Mouse (Mus musculus) adrenal gland, postnatal 14 days (tissue): ENCODE data around the gene Rasa4. TPM values are rescaled to one million over a fixed set of nuclear protein-coding genes. Genes with fewer than 3 reads are reported as not detected.
"Not testable (repeated sequence)": the region's sequence is repeated elsewhere in the genome, so short reads cannot be mapped to it uniquely, and the experiment has no call there.

Experiments used
- DNase-seq: peaks from one replicate; pipeline ENCODE4 v3.0.0; 2021; ENCODE audit warnings: mixed read lengths
- total RNA-seq: library from RNA; stranded (reverse); gene quantifications from 2 replicates; pipeline ENCODE4 v1.2.3, GENCODE M21; 2021

Gene Rasa4
- total RNA-seq, 1 experiment from 2014 or later: 9.1 TPM

DNA sequence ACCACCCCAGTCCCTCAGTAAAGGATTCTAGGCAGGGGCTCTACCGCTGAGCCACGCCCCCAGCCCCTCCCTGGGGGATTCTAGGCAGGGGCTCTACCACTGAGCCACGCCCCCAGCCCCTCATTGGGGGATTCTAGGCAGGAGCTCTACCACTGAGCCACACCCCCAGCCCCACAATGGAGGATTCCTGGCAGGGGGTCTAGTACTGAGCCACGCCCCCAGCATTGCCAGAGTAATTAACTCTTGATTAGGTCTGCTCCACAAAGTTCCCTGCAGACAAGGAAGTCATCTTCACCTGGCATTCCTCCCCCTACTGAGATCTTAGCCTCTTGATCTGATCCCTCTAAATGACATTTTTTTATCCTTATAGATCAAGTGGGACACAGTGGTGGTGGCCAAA is 29.8 kb downstream of the Rasa4 start:
- not testable (repeated sequence) for DNase-seq

DNA sequence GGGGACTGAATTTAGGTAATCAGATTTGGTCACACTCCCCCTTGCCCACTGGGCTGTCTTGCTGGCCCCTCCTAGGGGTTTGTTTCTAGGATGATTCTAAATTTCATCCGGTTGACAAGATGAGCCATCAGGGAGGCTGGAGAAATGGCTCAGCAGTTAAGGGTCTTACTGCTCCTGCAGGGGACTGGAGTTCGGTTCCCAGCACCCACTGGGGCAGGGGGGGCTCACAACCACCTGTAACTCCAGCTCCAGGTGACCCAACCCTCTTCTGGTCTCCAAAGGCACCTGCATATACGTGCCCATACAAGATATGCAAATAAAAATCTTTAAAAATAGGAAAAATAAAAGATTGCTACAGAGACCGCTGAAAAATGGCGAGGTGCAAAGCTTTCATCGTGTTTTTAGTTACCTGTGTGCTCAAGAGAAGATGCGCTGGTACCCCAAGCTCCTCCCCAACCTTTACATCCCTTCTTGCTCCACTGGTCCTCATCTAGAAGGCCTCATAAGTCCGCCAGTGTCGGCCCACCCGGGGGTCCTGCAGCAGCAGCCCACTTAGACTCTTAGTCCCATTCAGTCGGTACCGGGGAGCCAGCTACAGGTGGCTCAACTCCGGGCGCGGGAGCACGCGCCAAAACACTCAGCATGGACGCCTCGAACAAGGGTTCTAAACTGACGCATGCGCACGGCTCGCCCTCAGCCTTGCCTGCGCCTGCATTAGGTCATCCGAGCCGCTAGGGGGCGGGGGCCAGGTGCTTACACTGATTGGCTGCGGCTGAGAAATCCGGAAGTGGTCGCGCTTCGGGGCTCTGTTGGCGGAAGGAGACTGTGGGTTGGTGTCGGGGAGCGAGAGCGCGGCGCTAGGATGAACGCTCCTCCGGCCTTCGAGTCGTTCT is 32.4 kb downstream of the Rasa4 start, which contains the start of gene Polr2j:
Gene Polr2j, plus strand, starts transcription at position 741 of the 893 bp plus-strand sequence.
- DNase-seq: peak; percentile 99

GRCm38 (mm10) chr5:136116784-136117112 is 33.0 kb downstream of the Rasa4 start:
- DNase-seq: no peak

DNA sequence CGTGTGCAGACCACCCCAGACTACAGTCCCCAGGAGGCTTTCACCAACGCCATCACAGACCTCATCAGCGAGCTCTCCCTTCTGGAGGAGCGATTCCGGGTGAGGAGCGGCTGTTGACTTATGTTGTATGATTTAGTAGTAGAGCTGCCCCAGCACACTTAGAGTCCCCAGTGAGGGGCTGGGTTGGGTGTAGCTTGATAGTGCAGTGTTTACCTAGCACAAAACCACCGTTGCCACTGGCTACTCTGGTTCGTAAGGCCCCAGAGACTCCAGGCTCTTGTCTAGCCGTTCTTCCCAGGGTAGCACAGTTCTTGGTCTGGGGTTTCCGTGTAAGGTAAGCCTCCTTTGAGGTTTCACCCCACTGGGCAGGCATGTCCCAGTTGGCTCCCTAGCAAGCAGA is 38.4 kb downstream of the Rasa4 start:
- no peak for DNase-seq

DNA sequence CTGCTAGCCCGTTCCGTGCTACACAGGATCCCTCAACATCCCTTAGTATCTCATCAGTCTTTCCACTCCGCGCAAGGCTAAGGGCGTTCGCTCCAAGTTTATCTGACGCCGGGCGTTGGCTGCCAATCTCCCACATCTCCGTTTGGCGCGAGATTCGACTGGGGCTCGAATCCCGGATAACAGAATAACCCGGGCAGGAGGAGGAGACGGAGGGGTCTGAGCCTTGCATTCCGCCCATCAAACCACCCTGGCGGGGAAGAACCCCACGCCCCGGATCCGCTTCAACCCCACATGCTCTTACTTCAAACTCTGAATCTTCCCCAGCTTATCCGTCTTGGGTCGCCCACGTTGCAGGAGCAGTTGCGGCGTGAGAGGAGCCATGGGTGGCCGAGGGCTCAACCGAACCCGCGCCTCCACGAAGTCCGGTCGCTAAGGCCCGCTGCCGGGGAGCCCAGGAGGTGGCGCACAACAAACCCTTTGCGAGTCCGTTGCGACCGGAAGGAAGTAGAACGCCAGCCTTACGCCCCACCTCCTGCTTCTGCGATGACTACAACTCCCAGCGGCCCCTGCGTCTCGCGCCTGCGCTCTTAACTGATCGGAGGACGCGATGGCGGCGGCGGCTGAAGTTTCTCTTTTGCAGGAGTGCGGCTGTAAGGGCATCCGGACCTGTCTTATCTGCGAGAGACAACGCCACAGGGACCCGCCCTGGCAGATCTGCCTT is 52.0 kb downstream of the Rasa4 start, which contains the start of the genes Lrwd1 and Alkbh4:
Gene Lrwd1, minus strand, starts transcription at position 504 of the 721 bp plus-strand sequence.
Gene Alkbh4, plus strand, starts transcription at position 576 of the 721 bp plus-strand sequence.
- peak; percentile 97 for DNase-seq

DNA sequence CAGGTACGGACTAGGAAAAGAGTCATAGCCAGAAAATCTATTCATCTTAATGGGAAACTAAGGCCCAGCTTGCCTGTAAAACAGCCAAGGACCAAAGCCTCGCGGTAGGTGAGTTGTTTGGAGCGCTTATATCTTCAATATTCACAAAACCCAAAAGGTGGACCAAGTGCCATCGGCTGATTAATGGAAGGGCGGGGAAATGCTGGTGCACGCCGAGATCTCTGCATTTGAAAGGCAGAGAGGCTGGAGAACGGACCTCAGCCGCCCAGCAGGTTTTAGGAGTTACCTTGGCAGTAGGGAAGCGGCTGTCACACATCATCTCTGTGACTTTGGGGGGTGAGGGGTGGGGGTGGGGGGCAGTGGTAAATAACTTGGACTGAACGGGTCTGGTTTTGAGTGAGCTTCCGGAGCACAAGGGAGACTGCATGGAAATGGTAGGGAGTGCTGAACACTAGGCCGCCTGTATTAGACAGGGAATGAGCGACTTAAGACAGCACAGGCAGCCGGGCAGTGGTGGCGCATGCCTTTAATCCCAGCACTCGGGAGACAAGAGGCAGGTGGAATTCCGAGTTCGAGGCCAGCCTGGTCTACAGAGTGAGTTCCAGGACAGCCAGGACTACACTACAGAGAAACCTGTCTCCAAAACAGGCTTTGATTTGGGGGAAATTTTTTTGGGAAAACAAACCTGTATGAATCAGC is 52.7 kb downstream of the Rasa4 start:
- peak; percentile 31 for DNase-seq

DNA sequence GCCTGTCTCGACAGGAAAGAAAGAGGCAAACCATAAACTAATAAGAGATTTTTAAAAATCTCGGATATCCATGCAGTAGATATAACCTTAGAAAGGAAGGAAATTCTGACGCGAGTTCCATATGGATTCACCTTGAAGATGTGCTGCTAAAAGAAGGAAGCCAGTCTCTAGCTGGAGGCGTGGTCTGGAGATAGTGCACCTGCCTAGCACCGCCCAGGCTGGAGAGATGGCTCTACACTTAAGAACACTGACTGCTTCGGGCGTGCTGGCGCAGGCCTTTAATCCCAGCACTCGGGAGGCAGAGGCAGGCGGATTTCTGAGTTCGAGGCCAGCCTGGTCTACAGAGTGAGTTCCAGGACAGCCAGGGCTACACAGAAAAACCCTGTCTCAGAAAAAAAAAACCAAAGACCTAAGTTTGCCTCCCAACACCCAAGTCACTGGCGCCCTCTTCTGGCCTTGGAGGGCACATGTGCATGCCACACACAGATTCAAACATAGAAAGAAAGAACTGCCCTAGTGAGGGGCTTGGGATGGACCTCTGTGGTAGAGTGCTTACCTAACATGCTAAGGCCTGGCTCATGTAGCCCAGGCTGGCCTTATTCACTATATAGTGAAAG is 54.0 kb downstream of the Rasa4 start:
- peak; percentile 75 for DNase-seq

DNA sequence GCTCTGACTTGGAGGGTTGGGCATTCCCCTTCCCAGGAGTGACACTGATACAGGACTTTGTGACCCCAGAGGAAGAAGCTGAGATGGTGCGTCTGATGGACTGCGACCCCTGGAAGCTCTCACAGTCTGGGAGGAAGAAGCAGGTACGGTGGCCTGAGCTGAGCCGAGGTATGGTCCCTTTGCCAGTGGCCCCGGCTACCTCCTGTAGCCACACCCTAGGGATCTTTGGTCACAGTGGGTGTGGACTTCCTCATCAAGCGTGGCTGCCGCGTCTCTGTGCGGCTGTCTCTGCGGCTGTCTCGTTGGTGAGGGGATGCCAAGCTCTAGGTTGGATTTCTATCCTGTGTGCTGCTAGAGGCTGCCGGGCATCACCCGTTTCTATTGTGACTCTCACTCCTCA is 55.7 kb downstream of the Rasa4 start:
- DNase-seq: no peak

DNA sequence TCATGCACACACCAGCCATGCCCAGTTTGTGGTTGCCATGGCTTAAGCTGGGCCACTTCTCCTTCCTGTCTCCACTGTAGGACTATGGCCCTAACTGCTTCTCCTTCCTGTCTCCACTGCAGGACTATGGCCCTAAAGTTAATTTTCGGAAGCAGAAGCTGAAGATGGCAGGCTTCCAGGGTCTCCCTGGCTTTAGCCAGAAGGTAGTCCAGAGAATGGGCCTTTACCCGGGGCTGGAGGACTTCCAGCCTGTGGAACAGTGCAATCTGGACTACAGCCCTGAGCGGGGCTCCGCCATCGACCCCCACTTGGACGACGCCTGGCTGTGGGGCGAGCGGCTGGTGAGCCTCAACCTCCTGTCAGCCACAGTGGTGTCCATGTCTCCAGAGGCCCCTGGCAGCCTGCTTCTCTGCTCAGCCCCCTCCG is 56.4 kb downstream of the Rasa4 start:
- DNase-seq: no peak

GRCm38 (mm10) chr5:136142746-136143145 is 59.0 kb downstream of the Rasa4 start:
- no peak for DNase-seq

- no peak for DNase-seq
Measured at GRCm38 (mm10) chr5:136143161-136143755, 59.5 kb downstream of the Rasa4 start.

GRCm38 (mm10) chr5:136144606-136145430 is 61.1 kb downstream of the Rasa4 start:
- no peak for DNase-seq

GRCm38 (mm10) chr5:136146936-136147335 is 63.2 kb downstream of the Rasa4 start:
- DNase-seq: no peak

DNA sequence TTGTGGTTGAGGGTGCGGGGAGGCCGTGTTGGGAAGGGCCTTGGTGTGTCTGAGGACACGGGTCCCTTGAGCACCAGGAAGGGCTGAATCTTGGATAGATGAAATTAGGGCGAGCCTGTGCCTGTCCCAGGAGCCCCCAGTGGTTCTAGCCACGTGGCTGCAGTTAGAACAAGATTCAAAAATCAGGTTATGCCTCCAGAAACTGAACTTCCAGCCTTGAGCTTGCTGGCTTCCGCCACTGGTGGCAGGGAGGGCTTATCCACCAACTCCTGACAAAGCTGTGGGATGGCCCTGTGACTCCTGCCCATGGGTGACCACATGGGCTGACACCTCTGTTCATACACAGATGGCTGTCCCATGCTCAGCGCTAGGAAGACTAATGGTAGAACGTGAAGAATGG is 64.0 kb downstream of the Rasa4 start:
- no peak for DNase-seq

DNA sequence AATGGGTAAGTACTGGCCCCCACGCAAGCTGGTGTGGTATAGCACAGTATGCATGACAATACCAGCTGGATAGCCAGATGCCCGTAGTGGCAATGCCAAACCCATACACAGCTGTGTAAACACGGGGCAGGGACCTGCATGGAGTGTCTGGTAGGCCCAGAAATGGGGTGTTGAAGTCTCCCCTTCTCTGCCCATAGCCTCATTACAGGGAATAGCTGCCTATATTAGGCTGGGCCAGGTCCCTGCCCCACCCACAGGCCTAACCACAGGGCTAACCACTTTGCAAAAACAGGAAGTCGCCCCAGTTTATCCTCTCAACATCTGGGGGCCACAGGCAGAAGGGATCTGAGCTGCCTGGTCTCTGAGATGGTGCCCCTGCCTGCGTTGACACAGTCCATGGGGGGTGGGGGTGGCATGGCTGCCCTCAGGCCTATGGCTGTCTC is 65.4 kb downstream of the Rasa4 start:
- not testable (repeated sequence) for DNase-seq

DNA sequence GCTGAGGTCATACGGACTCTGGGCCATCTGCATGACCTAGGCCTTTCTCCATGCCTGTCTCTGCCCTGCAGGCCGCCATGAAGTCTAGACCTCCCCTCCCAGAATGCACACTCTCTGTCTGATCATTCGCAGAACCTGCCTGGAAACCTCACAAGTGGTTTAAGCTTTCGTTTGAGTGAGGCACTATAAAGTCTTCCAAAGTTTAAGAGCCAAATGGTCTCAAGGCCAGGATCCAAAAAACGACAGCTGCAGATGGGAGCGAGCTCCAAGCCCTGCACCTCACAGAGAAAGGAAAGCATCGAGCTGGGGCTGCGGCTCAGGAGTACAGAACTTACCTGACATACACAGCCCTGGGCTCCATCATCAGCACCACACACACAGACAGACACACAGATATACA is 68.6 kb downstream of the Rasa4 start:
- no peak for DNase-seq

DNA sequence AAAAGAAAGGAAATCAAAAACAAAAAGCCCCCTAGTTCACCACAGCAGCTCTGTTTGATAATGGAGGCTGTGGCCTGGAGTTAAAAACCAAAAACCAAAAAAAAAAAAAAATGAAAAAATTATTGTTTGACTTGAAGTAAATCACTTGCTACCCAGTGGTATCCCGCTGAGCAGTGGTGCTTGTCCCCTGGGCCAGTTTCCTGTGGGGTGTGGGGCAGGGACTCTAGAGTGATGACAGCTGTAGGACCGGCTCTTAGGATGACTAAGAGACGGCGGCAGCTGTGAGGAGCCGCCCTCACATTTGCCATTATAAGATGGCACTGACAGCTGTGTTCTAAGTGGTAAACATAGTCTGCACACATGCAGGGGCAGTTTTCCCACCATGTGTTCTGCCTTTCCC is 71.7 kb downstream of the Rasa4 start:
- DNase-seq: no peak

- DNase-seq: not testable (repeated sequence)
Measured at GRCm38 (mm10) chr5:136160084-136160483, 76.4 kb downstream of the Rasa4 start.
